Comparison of ENCODE assay signal across 19 mouse cellular contexts in the genomic region with DNA sequence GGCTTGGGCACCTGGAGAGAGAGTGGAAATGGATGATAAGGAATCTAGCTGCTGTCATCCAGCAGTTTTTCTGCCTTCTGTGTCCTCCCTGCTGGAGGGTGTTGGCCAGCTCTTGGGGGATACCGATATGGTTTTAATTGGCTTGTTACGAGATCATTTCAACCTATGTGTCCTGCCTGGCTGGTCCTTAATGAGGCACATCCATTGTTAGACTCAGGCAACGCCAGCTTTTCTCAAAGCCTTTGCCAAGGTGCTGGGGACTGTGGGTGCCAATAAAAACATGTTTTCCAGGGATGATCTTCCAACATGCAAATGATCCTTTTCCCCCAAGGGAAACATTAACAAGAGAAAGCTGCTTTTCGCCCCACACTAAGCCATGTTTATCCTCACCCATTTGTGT.
DNase-seq lines count a peak whose midpoint lies in the region; ATAC-seq and TF ChIP-seq lines count a peak whose summit lies in the region.
"Had no signal": no experiment of that assay in that cellular context is flagged by ENCODE, and none has a peak within 500 bp of the region (broad histone marks: within the 10 kb centered on the region; RNA-seq: fewer than 3 reads in every experiment).

No protein-coding gene starts in this region.

- no peak for ATAC-seq in hindbrain, postnatal 0 days
- no peak for ATAC-seq in hindbrain, embryonic 13.5 days (ENCODE audit: low FRiP score)
- ATAC-seq in midbrain, postnatal 0 days (ENCODE audit: low FRiP score) = no peak
- no peak for ATAC-seq in midbrain, embryonic 11.5 days (ENCODE audit: low FRiP score)
- ATAC-seq: intestine, postnatal 0 days had no signal

- no peaks in the 10 kb centered on the region; the same call in 1 of the 2 replicates for H3K4me1 ChIP-seq in hindbrain, postnatal 0 days (ENCODE audit: insufficient read depth, low read length)
- peaks cover 5% of the 10 kb centered on the region; the same call in 1 of the 2 replicates for H3K4me1 ChIP-seq in hindbrain, embryonic 13.5 days (replicated peaks)
- H3K4me1 ChIP-seq in midbrain, postnatal 0 days (ENCODE audit: insufficient read depth, low read length) = no peaks in the 10 kb centered on the region
- H3K4me1 ChIP-seq in midbrain, embryonic 11.5 days (ENCODE audit: control insufficient read depth, insufficient read depth, low read length) = no peaks in the 10 kb centered on the region
- H3K4me1 ChIP-seq: heart, embryonic 10.5 days; limb, embryonic 13.5 days; megakaryocyte, embryonic 14.5 days; neural tube, embryonic 15.5 days had no signal

- no peak overlapping the region for H3K4me2 ChIP-seq in hindbrain, postnatal 0 days (ENCODE audit: low read depth, low read length)
- no peak overlapping the region for H3K4me2 ChIP-seq in hindbrain, embryonic 13.5 days
- H3K4me2 ChIP-seq in midbrain, postnatal 0 days (ENCODE audit: low read depth, low read length, poor library complexity, severe bottlenecking) = no peak overlapping the region
- H3K4me2 ChIP-seq in midbrain, embryonic 11.5 days = no peak overlapping the region
- H3K4me2 ChIP-seq: hindbrain, embryonic 15.5 days; limb, embryonic 13.5 days; neural tube, embryonic 15.5 days had no signal

- H3K4me3 ChIP-seq in hindbrain, postnatal 0 days (ENCODE audit: low read length) = no peak overlapping the region
- no peak overlapping the region for H3K4me3 ChIP-seq in hindbrain, embryonic 13.5 days
- no peak overlapping the region for H3K4me3 ChIP-seq in midbrain, postnatal 0 days (ENCODE audit: low read depth, low read length)
- no peak overlapping the region for H3K4me3 ChIP-seq in midbrain, embryonic 11.5 days (ENCODE audit: low read depth, low read length)
- H3K4me3 ChIP-seq: heart, embryonic 10.5 days; hindbrain, embryonic 15.5 days; limb, embryonic 13.5 days; megakaryocyte, embryonic 14.5 days; myocyte; neural tube, embryonic 15.5 days had no signal

- DNase-seq in hindbrain, postnatal 0 days (ENCODE audit: low spot score) = peak; percentile 36
- DNase-seq in midbrain, postnatal 0 days (ENCODE audit: low spot score) = peak; percentile 60
- no peak for DNase-seq in midbrain, embryonic 11.5 days (ENCODE audit: low spot score, missing footprints)
- DNase-seq in kidney, postnatal 14 days = peak; percentile 9
- DNase-seq in heart, adult 8-10 months (ENCODE audit: low spot score) = no peak
- no peak for DNase-seq in lung, postnatal 25 days (ENCODE audit: low spot score)
- DNase-seq: cerebellum, postnatal 25 days; gastrocnemius, postnatal 25 days; heart, postnatal 10 days; layer of hippocampus, adult 9-11 months had no signal

- no peak overlapping the region for H3K27ac ChIP-seq in hindbrain, postnatal 0 days
- no peak overlapping the region for H3K27ac ChIP-seq in hindbrain, embryonic 13.5 days
- no peak overlapping the region for H3K27ac ChIP-seq in midbrain, postnatal 0 days (ENCODE audit: low read depth, low read length)
- H3K27ac ChIP-seq in midbrain, embryonic 11.5 days (ENCODE audit: low read depth, low read length) = no peak overlapping the region
- H3K27ac ChIP-seq: heart, embryonic 10.5 days; hindbrain, embryonic 15.5 days; limb, embryonic 13.5 days; liver, embryonic 14.5 days; neural tube, embryonic 15.5 days had no signal

- no peaks in the 10 kb centered on the region for H3K36me3 ChIP-seq in hindbrain, postnatal 0 days (ENCODE audit: insufficient read depth, low read length)
- H3K36me3 ChIP-seq in hindbrain, embryonic 13.5 days = no peaks in the 10 kb centered on the region
- H3K36me3 ChIP-seq in midbrain, postnatal 0 days (ENCODE audit: insufficient read depth, low read length) = no peaks in the 10 kb centered on the region
- H3K36me3 ChIP-seq in midbrain, embryonic 11.5 days (ENCODE audit: control insufficient read depth, insufficient read depth, low read length) = no peaks in the 10 kb centered on the region
- H3K36me3 ChIP-seq: heart, embryonic 10.5 days; hindbrain, embryonic 15.5 days; limb, embryonic 13.5 days; neural tube, embryonic 15.5 days had no signal

- H3K27me3 ChIP-seq in hindbrain, postnatal 0 days (ENCODE audit: insufficient read depth, low read length) = no peaks in the 10 kb centered on the region
- H3K27me3 ChIP-seq in hindbrain, embryonic 13.5 days = no peaks in the 10 kb centered on the region
- no peaks in the 10 kb centered on the region for H3K27me3 ChIP-seq in midbrain, postnatal 0 days (ENCODE audit: insufficient read depth, low read length)
- no peaks in the 10 kb centered on the region for H3K27me3 ChIP-seq in midbrain, embryonic 11.5 days (ENCODE audit: control insufficient read depth, insufficient read depth, low read length)
- H3K27me3 ChIP-seq: hindbrain, embryonic 15.5 days; limb, embryonic 13.5 days; megakaryocyte, embryonic 14.5 days; neural tube, embryonic 15.5 days had no signal

- WGBS in hindbrain, postnatal 0 days = 33% methylated on average over 4 of the region's 4 CpGs
- WGBS in hindbrain, embryonic 13.5 days = 50% methylated on average over 4 of the region's 4 CpGs
- 32% methylated on average over 4 of the region's 4 CpGs for WGBS in midbrain, postnatal 0 days
- 64% methylated on average over 4 of the region's 4 CpGs for WGBS in midbrain, embryonic 11.5 days

- H3K9ac ChIP-seq in hindbrain, postnatal 0 days (replicated peaks; ENCODE audit: low read length) = no peak overlapping the region
- H3K9ac ChIP-seq in hindbrain, embryonic 13.5 days = no peak overlapping the region
- no peak overlapping the region for H3K9ac ChIP-seq in midbrain, postnatal 0 days (replicated peaks; ENCODE audit: low read length, poor library complexity, severe bottlenecking)
- H3K9ac ChIP-seq in midbrain, embryonic 11.5 days (ENCODE audit: low read length) = no peak overlapping the region
- H3K9ac ChIP-seq: hindbrain, embryonic 15.5 days; limb, embryonic 13.5 days; liver, embryonic 14.5 days; neural tube, embryonic 15.5 days had no signal

- H3K9me3 ChIP-seq in hindbrain, postnatal 0 days (ENCODE audit: low read length) = no peaks in the 10 kb centered on the region
- no peaks in the 10 kb centered on the region for H3K9me3 ChIP-seq in hindbrain, embryonic 13.5 days
- H3K9me3 ChIP-seq in midbrain, postnatal 0 days (ENCODE audit: low read length) = no peaks in the 10 kb centered on the region
- no peaks in the 10 kb centered on the region for H3K9me3 ChIP-seq in midbrain, embryonic 11.5 days (ENCODE audit: control insufficient read depth, low read length)
- H3K9me3 ChIP-seq: heart, embryonic 10.5 days; hindbrain, embryonic 15.5 days; limb, embryonic 13.5 days; neural tube, embryonic 15.5 days had no signal

- no peak for TF ChIP-seq CTCF in hindbrain, postnatal 0 days (IDR thresholded peaks at IDR 0.05; ENCODE audit: low read depth)
- no peak for TF ChIP-seq CTCF in midbrain, postnatal 0 days (IDR thresholded peaks at IDR 0.05)

Comparison
In these comparisons a context has a peak if more than half of its experiments do, and no peak if none do; other contexts are left out.
1. DNase-seq: peak in hindbrain, postnatal 0 days (single experiment), midbrain, postnatal 0 days (single experiment) and kidney, postnatal 14 days (single experiment); none in midbrain, embryonic 11.5 days (single experiment), heart, adult 8-10 months (single experiment) and lung, postnatal 25 days (single experiment).